Mouse (Mus musculus) hindbrain, postnatal 0 days (tissue): Measurements from ENCODE around the gene Adamts16. TPM values are rescaled to one million over a fixed set of nuclear protein-coding genes. Genes with fewer than 3 reads are reported as not detected.

ENCODE experiments used
- ATAC-seq: fragments of 200-750 bp; cut with Nextera tagmentation; 2 replicates; pipeline ENCODE4 v1.8.0; 2017; ENCODE audit warnings: mild to moderate bottlenecking, moderate TSS enrichment, moderate library complexity
- DNase-seq: peaks from one replicate; pipeline ENCODE4 v3.0.0-alpha.2; 2015; ENCODE audit warnings: low spot score
- H3K27ac ChIP-seq: fragments of 300-500 bp; sonication (generic); 2 replicates; pipeline ENCODE4 v1.5.1; 2014; ENCODE audit warnings: mild to moderate bottlenecking
- H3K27me3 ChIP-seq: fragments of 300-500 bp; sonication (generic); 2 replicates; pipeline ENCODE4 v1.6.1; 2014; ENCODE audit warnings: low read length, mixed read lengths; ENCODE audit not compliant: insufficient read depth
- H3K36me3 ChIP-seq: fragments of 300-500 bp; sonication (generic); 2 replicates; pipeline ENCODE4 v1.6.1; 2014; ENCODE audit warnings: low read length, mixed read lengths; ENCODE audit not compliant: insufficient read depth
- H3K4me1 ChIP-seq: fragments of 300-500 bp; sonication (generic); 2 replicates; pipeline ENCODE4 v1.6.1; 2014; ENCODE audit warnings: antibody characterized with exemption, low read length, mixed read lengths; ENCODE audit not compliant: insufficient read depth
- H3K4me2 ChIP-seq: fragments of 300-500 bp; sonication (generic); 2 replicates; pipeline ENCODE4 v1.6.1; 2014; ENCODE audit warnings: low read depth, mild to moderate bottlenecking, low read length, moderate library complexity, mixed read lengths
- H3K4me3 ChIP-seq: fragments of 300-500 bp; sonication (generic); 2 replicates; pipeline ENCODE4 v1.5.1; 2014; ENCODE audit warnings: low read length
- H3K9ac ChIP-seq: fragments of 300-500 bp; sonication (generic); replicated peaks from 2 replicates; pipeline ENCODE4 v1.6.1; 2014; ENCODE audit warnings: mild to moderate bottlenecking, low read length, moderate library complexity, mixed read lengths
- H3K9me3 ChIP-seq: fragments of 300-500 bp; sonication (generic); 2 replicates; pipeline ENCODE4 v1.6.1; 2016; ENCODE audit warnings: low read length, mixed read lengths
- CTCF ChIP-seq: IDR thresholded peaks from 2 replicates; pipeline ENCODE4 v1.5.1; 2016; ENCODE audit warnings: antibody characterized with exemption, control low read depth, low read depth
- WGBS: fragments of 180-500 bp; shearing (Covaris S2); extraction: QIAGEN DNeasy Blood & Tissue Kit; methylation state at CpG from one replicate; pipeline ENCODE4 v1.1.7; 2014; 5-methylcytosine and 5-hydroxymethylcytosine counted together
- polyA plus RNA-seq: library from polyadenylated mRNA; unstranded; fragments of >200 nt; fragmentation: Nextera tagmentation; extraction: Ambion mirVana; gene quantifications from 2 replicates; pipeline ENCODE4 v1.2.1, GENCODE M21; 2015
- total RNA-seq: library from RNA; depleted of rRNA; stranded (reverse); fragments of >200 nt; gene quantifications from 2 replicates; pipeline ENCODE4 v1.2.3, GENCODE M21; 2014

Adamts16 gene
- total and polyA plus RNA-seq, 2 experiments from 2014 or later = 2.4 to 4.7 TPM

DNA sequence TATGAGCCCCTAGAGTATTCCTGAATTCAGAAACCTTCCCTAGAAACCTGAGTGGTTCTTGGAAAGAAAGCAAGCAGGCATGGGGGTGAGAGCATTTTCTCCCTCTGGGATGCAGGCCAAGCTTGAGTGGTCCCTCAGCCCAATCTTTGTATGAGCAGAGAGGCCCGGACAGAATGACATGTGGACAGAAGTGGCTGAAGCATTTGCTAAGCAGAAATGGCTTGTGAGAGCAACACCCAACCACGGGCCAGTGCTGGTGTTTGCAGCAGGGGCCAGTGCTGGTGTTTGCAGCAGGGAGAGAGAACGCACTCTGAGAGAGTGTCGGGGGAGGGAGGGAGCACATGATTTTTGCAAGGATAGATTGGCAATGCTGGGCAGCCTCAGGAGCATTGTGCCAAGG, 105.2 kb downstream of the Adamts16 start:
- peaks cover 4% of the 10 kb centered on the region; the same call in 1 of the 2 replicates for H3K4me1 ChIP-seq
- no peak overlapping the region for H3K4me2 ChIP-seq
- no peak overlapping the region for H3K4me3 ChIP-seq
- H3K9me3 ChIP-seq = no peaks in the 10 kb centered on the region
- no peaks in the 10 kb centered on the region for H3K27me3 ChIP-seq
- no peak overlapping the region for H3K9ac ChIP-seq
- TF ChIP-seq CTCF = no peak
- no peak overlapping the region for H3K27ac ChIP-seq
- peak; percentile 20 for DNase-seq
- 48% methylated on average over 4 of the region's 4 CpGs for WGBS
- ATAC-seq = peak; percentile 39; the same call in 1 of the 2 replicates
- H3K36me3 ChIP-seq = no peaks in the 10 kb centered on the region

DNA sequence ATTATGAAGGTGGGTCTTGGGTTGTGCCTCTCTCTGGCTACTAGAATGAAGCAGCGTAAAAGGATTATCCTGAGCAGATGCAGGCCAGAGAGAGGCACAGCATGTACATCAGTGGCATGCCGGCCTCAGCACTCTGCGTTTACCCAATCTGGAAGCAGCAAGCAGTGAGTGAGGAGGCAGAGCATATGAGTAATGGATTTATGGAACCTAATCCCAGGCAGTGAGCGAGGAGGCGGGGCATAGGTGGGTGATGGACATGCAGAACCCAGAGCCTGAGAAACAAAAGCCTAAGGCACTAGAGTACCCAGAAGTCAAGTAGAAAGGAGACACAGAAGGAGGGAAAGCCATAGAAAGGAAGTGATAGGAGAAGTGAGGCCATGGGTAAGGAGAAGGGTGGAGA, 107.0 kb downstream of the Adamts16 start:
- H3K27me3 ChIP-seq = no peaks in the 10 kb centered on the region
- H3K9ac ChIP-seq = no peak overlapping the region
- no peaks in the 10 kb centered on the region for H3K36me3 ChIP-seq
- no peak overlapping the region for H3K4me2 ChIP-seq
- ATAC-seq (no peak), DNase-seq (peak; percentile 10)
- H3K9me3 ChIP-seq = no peaks in the 10 kb centered on the region
- TF ChIP-seq CTCF = no peak
- WGBS = 76% methylated on average over 5 of the region's 5 CpGs
- H3K4me1 ChIP-seq = no peaks in the 10 kb centered on the region
- H3K4me3 ChIP-seq = no peak overlapping the region
- H3K27ac ChIP-seq = no peak overlapping the region

DNA sequence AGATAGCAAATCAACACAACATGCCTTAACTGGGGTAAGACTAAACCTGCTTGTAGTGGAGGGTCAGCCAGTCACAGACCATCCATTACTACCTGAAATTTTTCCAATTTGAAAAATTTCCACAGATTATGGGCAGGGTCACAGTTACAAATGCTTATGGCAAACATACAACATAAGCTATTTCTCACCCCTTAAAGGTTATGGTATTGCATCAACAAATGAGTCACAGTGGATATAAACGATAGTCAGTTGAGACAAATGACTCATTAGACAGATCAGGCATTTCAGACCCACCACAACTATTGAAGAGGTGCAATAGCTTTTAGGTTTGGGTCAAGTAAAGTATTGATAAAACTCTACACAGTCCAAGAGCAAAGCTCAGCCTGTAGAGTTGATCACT, 107.7 kb downstream of the Adamts16 start:
- Histone ChIP-seq H3K27me3 (no peaks in the 10 kb centered on the region), H3K4me2 (no peak overlapping the region), H3K36me3 (no peaks in the 10 kb centered on the region), H3K4me1 (no peaks in the 10 kb centered on the region), H3K4me3 (no peak overlapping the region), H3K27ac (no peak overlapping the region), H3K9me3 (no peaks in the 10 kb centered on the region), H3K9ac (no peak overlapping the region)
- no peak for TF ChIP-seq CTCF
- DNase-seq (no peak), ATAC-seq (no peak)
- WGBS = 94% methylated on average over 1 of the region's 1 CpGs

DNA sequence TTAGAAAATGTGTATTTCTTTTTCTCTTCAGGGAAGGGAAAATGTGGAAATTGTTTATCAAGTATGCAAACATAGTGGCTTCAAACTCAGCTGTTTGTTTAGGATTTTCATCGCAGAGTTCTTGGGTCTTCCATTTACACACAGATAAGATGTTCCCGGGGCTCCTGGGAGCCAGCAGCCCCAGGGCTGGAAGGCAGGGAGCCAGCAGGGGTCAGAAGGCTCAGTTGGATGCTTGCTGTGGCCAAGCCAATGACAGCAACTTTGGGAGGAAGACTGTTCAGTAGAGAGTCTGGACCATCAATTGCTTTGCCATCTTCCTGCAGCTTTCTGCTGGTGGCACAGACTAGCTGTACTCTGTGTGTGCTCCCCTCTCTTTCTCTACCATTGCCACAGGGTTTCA, 108.4 kb downstream of the Adamts16 start:
- no peak overlapping the region for H3K9ac ChIP-seq
- no peak overlapping the region for H3K27ac ChIP-seq
- H3K27me3 ChIP-seq = no peaks in the 10 kb centered on the region
- H3K4me2 ChIP-seq = no peak overlapping the region
- no peaks in the 10 kb centered on the region for H3K36me3 ChIP-seq
- H3K4me3 ChIP-seq = no peak overlapping the region
- no peaks in the 10 kb centered on the region for H3K9me3 ChIP-seq
- TF ChIP-seq CTCF = no peak
- H3K4me1 ChIP-seq = no peaks in the 10 kb centered on the region
- no peak for DNase-seq
- no peak for ATAC-seq
- 69% methylated on average over 2 of the region's 2 CpGs for WGBS

DNA sequence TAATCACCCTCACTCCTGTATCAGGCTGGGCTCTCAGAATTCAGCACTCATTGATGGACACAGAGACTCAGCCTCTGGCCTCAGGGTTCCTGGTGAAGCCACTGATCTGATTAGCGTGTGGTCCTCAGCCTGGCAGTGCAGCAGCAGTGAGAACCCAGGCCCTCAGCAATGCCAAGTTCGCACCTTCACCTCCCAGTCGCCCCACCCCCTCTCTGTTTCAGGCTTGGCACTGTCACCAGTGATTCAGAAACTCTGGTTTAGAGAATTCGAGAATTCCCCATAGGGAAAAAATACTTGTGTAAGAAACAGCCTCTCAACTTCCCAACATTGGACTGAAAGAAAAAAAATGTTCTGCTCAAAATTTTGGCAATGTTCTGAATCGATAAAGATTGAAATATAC, 108.8 kb downstream of the Adamts16 start:
- ATAC-seq (no peak), DNase-seq (no peak)
- Histone ChIP-seq H3K9me3 (no peaks in the 10 kb centered on the region), H3K36me3 (no peaks in the 10 kb centered on the region), H3K27ac (no peak overlapping the region), H3K4me3 (no peak overlapping the region), H3K27me3 (no peaks in the 10 kb centered on the region), H3K9ac (no peak overlapping the region), H3K4me1 (no peaks in the 10 kb centered on the region), H3K4me2 (no peak overlapping the region)
- TF ChIP-seq CTCF = no peak
- 72% methylated on average over 5 of the region's 5 CpGs for WGBS

DNA sequence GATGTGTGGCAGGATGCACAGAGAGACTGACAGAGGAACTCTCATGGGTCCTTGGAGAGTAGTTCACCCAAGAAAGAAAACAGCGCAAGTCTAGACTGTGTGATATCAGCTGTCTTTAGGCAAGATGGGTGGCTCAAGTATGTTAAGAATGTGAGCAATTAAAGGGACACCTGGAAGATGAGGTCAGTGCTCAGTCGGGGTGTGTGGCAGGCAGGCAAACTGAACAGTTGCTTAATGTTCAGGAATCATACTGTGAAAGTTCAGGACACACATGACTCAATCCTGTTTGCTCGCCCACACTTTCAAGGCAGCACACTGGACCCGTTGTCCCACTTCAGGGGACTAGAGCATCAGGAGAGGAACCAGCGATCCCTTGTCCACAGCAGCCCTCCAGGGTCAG, 110.3 kb downstream of the Adamts16 start:
- no peak overlapping the region for H3K27ac ChIP-seq
- H3K27me3 ChIP-seq = no peaks in the 10 kb centered on the region
- no peaks in the 10 kb centered on the region for H3K9me3 ChIP-seq
- no peak for DNase-seq
- H3K9ac ChIP-seq = no peak overlapping the region
- no peaks in the 10 kb centered on the region for H3K36me3 ChIP-seq
- H3K4me2 ChIP-seq = no peak overlapping the region
- H3K4me3 ChIP-seq = no peak overlapping the region
- no peak for ATAC-seq
- 62% methylated on average over 5 of the region's 5 CpGs for WGBS
- TF ChIP-seq CTCF = no peak
- H3K4me1 ChIP-seq = no peaks in the 10 kb centered on the region

DNA sequence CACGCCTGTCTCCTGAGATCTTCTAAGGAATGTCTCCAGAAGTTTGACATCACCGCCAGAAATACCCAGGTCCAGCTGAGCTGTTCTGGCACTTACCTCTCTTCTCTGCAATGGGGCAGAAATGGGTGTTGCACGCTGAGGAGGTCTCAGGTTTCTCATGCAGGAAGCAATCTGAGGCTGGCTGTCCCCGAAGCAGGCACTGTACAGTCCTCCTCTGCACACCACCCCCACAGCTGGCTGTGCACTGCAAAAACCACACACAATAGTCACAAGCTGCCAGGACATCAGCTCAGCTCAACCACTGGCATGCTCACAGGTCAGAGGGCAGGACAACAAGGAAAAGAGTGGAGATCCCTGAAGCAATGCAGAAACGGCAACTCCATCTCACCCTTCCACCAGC, 111.6 kb downstream of the Adamts16 start:
- ATAC-seq = no peak
- no peak for DNase-seq
- 72% methylated on average over 5 of the region's 5 CpGs for WGBS
- TF ChIP-seq CTCF = no peak
- H3K36me3 ChIP-seq = no peaks in the 10 kb centered on the region
- H3K27me3 ChIP-seq = no peaks in the 10 kb centered on the region
- H3K4me1 ChIP-seq = no peaks in the 10 kb centered on the region
- no peak overlapping the region for H3K4me2 ChIP-seq
- no peaks in the 10 kb centered on the region for H3K9me3 ChIP-seq
- H3K27ac ChIP-seq = no peak overlapping the region
- no peak overlapping the region for H3K9ac ChIP-seq
- no peak overlapping the region for H3K4me3 ChIP-seq
